Mouse (Mus musculus) right cerebral cortex, postnatal 14 days (tissue): ENCODE results near the gene Zfp462.

Experiments used
- DNase-seq: peaks from one replicate; pipeline ENCODE4 v3.0.0; 2022

Gene Zfp462

DNA sequence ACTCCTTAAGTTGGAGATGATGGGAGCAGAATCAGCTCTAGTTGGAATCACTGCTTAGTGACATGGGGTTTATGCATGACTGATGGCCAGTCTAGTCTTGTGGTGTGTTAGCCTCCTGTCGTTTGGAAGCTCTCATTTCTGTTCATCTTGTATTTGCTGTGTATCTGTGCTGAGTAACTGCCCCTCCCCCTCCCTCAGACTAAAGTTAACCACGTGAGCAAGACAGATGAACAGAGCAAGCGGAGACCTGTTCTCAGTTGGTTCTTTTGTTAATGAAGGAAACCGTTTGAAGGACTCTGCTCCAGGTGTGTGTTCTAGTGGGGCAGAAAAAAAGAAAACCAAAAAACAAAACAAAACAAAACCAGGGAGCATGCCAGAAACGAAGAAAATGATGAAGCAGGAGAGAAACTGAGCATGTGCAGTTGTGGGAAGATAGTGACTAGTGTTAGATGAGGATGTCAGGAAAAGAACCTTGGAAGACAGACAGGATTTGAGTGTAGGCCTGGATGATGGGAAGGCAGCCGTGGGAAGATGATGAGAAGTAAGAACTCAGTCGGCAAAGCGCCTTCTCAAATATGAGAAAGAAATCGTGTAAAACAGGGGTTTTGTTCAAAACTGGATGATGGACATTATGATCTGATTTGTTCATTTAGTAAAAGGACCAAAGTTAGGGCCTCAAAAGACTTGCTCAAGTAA lies 53.4 kb downstream of the Zfp462 start:
- DNase-seq: no peak

DNA sequence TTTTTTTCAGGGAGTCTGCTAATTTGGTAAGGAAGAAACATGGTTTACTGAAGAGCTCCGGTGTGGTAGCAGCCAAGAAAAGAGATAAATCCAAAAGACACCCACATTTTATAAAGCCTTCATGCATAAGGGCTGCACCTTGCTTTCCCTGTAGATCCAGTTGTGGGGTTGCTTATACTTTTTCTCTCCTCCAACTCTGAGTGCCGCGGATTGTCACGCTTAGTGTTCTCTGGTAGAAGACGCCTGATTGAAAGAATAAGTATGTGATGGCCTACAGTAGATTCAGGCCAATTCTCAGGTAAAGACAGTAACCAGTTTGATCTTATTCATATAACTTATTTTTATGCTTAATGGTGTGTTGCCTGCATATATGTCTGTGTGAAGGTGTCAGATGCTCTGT lies 54.7 kb downstream of the Zfp462 start:
- no peak for DNase-seq

DNA sequence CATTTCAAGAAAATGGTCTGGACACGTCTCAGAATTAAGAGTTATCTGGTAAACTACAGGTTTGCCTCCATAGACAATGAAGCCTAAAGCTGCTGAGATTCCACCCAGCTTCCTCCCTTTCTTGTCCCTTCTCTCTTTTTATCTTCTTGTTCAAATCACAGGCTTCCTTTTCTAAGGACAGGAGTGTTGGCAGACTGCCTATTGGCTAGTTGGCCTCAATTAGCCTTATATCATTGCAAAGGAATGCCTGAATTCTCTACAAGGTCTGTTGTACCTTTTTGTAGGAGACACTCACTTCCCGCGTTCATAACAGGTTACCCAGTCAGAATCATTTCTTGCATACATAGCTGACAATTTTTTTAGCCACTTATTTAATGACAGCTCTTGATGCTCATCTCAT lies 56.5 kb downstream of the Zfp462 start:
- no peak for DNase-seq

DNA sequence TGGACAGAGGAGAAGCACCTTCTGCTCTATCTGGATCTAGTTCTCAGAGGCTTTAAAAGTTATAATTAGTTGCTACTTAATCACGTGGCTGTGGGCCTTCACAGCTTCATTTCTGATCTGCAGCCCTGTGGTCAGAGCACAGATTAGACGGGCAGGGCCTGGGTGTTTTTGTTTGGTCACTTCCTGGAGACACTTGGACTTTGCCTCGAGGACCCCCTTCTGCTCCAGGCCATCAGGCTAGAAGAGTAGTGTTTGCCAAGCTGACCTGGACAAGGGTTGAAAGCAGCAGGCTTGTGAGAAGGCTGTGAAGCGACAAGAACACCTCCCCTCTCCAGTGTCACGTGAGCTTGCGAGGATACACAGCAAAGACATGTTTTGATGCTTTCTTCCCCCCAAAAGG lies 58.3 kb downstream of the Zfp462 start:
- no peak for DNase-seq

DNA sequence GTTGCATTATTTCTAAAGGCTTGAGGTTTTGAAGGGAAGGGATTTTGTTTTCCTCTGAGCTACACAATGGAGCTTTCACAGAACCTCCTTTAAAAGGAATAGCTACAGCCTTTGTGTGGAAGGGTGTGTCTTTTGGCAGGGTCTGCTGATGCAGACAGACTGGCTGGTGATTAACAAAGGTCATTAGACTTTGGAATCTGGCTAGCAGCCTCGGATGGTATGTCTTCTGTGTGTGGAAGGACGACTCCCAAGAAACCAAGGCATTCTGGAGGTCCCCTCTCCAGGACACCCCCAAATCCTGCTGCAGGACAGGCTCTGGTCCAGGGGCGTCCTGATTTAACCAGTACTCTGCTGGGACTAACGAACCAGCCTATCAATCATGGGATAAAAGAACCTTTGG lies 60.2 kb downstream of the Zfp462 start:
- DNase-seq: no peak

DNA sequence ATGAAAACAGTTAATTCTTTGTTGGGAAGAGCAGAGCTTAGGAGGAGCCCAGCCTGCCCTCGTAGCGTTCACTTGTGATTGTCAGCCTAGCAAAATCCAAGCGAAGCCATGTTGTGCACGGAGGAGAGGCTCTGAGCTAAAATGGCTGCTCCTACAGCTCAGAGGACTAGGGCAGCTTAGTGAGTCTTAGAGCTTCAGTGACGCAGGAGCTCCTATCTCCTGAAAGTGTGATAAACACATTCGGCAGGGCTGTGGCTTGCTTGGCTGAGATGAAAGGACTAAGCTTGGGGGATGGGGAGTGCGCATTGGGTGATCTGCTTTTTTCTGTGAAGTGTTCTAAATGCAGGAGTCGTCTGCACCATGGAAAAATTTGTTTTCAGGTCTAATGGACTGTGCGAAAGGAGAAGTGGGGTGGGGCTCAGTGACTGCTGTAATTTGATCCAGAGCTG lies 60.7 kb downstream of the Zfp462 start:
- DNase-seq: peak; percentile 24

DNA sequence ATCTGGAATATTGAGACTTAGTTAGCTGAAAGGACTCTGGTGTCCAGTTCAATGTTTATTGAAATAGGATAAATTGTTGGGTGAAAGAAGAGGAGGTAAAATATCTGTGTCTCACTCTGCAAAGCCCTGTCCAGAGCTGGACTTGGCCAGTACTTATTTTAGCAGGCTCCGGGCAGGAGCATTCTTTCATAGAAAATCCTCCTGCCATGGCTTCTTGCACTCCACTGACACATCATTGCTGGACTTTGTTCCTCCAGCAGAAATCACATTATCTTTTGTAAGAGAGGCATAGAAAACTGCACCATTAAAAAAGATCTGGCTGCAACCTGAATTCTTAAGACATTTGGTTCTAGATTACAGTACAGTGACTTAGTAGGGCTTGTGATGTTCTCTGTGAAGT lies 61.2 kb downstream of the Zfp462 start:
- DNase-seq: no peak

DNA sequence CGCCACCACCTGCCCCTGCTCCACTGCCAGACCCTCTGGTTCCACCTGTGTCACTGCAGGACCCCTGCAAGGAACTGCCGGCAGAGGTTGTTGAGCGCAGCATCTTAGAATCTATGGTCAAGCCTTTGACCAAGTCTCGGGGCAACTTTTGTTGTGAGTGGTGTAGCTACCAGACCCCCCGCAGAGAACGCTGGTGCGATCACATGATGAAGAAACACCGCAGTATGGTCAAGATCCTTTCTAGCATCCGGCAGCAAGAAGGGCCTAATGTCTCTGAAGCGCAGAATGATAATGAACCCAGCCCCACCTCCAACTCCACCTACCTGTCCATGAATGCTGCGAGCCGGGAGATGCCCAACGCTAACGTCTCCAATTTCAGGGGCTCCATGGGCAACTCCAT lies 63.8 kb downstream of the Zfp462 start:
- no peak for DNase-seq

DNA sequence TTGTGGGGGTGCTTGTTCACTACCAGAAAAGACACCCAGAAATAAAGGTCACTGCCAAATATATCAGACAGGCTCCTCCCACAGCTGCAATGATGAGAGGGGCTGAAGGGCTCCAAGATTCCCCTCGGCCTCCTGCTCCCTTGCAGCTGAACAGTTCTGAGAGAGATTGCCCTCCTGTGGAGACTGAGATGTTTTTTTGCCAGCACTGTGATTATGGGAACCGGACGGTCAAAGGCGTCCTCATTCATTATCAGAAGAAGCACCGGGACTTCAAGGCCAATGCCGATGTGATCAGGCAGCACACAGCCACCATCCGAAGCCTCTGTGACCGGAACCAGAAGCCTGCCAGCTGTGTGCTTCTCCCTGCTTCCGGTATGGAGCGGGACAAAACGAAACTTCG lies 66.5 kb downstream of the Zfp462 start:
- no peak for DNase-seq

DNA sequence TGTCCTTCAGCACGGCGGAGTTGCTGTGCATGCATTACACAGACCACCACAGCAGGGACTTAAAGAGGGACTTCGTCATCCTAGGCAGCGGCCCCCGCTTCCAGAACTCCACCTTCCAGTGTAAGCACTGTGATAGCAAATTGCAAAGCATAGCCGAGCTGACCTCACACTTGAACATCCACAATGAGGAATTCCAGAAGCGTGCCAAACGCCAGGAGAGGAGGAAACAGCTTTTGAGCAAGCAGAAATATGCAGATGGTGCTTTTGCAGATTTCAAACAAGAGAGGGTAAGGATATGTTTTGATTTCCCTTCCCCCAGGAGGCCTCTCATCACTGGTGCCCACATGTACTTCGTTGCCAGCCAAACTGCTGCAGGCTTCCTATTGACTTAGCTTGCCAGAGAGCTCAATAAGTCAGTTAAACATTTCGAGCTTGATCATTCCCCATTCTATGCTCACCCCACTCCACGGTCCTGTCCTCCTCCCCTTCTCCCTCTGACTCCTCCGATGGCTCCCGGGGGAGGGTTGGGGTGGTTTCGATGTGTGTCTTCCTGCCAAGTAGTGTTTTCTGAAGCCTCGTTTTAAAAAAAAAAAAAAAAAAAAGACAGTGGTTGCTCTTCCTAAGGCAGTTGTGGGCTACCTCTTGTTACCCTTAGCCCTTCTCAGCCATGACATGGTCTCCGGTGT lies 68.9 kb downstream of the Zfp462 start:
- peak; percentile 36 for DNase-seq

DNA sequence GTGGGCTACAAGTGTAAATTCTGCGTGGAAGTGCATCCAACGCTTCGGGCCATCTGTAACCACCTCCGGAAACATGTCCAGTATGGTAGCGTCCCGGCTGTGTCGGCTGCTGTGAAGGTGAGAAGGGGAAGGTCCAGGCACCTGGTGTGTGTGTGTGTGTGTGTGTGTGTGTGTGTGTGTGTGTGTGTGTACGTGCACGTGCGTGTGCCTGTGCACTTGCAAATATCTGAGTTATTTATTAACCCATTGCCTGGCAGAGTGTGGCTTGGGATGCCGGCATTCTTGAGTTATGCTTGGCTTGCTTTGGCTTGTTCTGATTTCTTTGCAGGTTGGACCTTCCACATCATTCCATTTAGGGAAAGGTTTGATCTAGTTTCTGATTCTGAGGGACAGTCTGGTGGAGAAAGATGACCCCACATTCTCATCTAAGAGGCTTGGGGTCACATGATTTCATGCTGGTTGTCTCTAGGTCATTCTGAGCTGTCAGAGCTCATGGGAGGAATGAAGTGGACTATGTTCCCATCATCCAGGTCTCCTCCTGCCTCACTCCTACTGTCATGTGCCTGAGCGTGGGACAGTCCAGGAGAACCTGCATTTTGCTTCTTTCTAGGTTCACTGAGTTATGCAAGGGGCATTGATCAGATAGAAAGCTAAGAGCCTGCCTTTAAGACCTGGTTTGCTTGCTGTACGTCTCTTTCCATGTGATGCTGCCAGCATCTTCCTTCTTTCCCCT lies 70.0 kb downstream of the Zfp462 start:
- DNase-seq: no peak

DNA sequence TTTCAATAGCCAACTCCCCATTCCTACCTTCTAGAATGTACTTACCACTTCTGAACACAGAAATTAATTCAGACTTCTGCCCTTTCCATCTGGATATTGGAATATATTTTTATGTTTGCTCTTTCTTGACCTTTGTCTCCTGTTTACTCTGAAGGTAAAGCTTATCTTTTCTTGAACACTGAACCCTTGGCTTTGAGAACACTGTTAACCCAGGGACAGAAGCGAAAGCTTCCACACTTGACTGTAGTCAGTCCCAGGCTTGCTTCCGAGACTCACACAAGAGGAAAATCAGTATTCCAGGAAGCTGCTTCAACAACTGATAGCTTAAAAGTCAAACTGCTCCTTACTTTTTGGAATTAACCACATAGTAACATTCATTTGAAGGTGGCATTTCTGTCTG lies 70.7 kb downstream of the Zfp462 start:
- DNase-seq: no peak

DNA sequence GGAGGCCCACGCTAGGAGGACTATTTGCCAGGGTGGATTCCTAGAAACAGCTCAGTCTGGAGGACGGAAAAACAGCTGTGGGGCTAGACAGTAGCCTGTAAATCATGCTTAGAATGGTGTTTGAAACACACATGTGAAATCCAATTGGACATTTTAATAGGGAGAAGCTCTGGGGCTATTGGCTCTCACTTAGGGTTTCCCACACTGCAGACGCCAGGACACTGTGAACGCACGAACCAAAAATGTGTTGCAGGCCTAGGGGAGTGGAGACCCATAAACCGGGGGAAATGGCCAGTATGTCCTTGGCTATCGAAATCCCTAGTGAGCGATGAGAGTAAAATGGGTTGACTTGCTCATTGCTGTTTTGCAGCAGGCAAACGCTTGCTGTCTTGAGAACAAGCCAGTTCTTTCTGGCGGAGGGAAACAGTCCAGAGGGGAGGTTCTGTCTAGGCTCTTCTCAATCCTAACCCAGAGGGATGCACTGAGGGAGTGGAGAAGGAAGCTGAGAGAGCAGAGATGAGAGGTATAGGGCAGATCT lies 81.3 kb downstream of the Zfp462 start:
- no peak for DNase-seq

DNA sequence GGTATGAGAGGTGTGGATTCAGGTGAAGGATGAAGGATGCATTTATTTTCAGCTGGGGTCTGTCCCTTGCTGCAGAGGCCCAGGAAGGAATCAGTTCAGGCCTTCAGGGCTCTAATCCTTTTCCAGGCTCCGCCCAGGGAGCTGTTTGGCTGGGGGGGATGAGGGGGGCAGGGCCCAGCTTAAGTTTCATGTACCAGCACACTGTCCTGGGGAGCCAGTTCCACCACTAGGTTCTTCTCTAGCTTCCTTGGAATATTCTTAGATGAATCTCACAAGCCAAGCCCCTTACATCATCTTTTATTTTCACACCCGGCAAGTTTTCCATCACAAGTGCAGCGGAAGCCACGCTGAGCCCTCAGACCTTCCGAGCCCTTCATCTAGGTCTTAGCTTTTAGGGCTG lies 85.6 kb downstream of the Zfp462 start:
- DNase-seq: no peak

DNA sequence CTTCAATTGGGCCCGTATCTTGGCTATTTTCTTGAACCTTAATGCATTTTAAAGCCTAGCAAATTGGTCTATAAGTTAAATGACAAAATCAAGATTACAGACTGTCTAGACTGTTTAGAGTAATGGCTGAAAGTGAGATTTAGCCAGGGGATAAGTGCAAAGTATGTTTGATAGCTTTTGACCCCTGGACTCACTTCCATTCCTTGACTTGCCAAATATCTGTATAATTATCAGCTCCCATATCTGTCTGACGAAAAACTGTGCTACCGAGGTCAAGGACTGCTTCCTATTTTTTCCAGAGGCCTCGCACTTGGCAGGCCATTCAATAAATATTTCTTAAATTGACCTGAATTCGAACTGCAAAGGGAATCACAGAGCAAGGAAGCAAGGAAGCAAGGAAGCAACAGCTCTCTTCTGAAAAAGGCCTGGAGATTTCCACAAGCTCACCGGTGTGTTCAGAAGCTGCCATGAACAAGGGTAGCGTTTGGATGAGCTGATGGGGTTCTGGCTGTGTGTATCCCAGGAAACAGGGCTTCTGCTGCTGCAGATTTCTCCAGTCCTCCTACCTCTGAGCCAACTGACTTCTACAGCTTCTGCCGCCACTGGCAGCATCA lies 87.6 kb downstream of the Zfp462 start:
- DNase-seq: no peak

DNA sequence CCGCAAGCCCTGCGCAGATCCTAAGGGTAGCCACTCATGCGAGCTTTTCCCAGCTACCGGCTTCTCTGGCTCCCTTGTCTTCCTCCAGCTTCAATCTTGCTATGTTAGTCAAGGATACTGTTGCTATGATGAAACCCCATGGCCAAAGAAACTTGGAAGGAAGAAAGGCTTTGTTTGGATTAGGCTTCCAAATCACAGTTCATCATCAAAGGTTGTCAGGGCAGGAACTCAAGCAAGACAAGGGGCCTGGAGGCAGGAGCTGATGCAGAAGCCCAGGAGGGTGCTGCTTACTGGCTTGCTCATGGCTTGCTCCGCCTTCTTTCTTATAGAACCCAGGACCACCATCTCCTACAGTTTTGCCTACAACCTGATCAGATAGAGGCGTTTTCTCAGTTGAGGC lies 88.6 kb downstream of the Zfp462 start:
- no peak for DNase-seq

DNA sequence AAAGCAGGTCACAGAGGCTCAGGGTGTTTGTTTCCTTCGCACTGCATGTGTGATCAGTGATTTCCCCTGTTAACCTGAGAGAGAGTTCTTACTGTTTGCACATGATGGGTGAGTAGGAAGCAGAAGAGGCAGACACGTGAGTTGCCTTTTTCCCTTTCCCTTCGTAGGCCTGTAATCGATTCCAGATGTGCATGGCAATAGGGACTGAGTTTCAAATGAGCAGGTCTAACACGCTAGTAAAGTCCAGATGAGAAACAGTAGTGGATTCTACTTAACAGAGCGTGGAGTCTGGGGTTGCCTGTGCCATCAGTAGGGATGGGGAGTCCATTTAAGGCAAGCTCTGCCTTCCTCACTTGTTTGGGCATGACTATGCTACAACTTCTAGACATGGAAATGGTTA lies 93.3 kb downstream of the Zfp462 start:
- DNase-seq: no peak

DNA sequence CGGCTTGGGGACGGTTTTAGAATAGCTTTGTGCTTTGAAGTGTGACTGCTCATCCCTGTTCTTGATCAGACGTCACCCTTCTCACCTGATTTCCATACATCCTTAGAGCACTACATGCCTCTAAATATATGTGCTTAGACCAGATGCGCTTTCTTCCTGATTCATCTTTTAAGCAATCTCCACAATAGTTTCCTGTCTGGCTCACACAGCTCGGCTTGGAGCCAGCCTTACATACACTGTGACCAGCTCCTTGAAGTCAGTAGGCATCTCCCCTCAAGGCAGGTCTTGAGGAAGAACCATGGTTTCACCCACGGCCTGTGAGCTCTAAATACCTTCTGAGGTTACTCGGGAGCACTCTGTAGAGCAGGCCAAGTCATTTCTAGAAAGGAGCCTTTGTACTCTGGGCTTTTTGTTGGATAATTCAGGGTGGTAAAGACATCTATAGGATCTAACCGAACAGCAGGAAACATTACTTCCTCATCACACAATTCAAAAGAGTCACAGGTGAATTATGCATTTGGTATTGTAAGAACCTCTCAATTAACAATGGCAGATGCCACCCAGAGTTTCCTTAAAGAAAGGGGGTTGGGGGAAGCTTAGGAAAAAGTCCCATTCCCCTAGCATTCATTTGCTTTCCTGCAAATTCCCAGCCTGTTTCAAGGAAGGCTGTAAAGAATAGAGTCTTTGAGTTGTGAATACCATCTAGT lies 95.6 kb downstream of the Zfp462 start:
- peak; percentile 26 for DNase-seq

DNA sequence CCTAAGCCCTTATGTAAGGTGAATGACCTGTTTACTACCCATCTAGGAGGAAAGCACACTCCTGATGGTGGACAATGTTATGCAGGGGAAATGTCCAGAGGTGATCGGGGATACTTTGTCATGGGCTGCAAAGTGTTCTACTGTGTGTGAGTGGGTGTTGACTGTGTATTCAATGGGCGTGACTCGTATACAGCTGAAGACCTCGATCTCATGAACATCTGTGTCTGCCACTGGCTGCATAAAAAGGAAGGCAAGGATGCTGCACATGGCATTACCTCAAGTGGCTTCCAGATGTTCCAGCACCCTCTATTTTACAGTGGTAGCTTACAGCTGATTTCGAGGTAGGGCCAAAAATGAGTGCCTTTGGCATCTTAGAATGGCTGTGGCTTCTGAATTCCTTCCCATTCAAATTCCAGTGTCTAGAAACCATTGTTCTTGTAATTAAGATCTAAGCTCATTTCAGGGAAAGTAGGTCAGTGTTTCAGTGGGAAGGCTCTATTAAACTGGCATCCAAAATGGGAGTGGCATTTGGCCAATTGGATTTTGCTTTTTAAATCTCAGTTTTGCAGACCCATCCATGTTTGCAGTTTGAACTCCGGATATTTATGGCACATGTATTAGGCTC lies 96.4 kb downstream of the Zfp462 start:
- no peak for DNase-seq

DNA sequence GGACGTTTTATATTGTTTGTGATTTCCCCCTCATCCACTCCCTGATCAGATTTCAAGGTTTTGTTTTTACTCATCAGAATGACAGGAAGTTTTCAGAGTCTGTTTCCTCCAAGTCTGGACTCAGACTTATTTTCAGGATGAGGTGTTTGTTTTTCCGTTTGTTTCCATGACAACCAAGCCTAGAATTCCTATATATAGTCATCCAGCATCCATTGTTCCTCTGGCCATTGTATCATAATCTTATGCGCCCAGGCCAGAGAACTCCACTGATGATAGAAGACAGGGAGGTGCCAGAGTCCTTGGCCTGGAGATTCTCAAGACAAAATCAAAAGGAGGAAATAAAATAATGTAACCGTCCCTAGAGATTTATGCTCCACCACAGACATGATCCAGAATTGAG lies 97.7 kb downstream of the Zfp462 start:
- DNase-seq: no peak

DNA sequence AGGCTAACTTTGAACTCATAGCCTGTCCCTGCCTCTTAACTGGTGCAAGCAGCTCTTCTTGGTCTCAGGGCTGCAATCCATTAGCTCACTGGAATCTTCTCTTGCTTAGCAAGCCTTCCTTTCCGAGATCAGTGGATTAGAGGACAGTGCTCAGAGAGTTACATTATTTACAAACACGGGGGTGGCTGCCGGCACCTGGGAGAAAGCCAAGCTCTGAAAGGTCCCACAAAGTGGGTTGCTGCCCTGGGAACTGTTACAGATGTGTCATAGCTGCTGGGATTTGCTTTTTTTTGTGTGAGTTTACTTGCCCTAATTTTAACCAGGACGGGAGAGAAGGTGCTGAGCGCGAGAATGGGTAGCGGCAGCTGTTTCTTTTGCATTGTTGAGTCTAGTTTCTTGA lies 102.4 kb downstream of the Zfp462 start:
- no peak for DNase-seq

DNA sequence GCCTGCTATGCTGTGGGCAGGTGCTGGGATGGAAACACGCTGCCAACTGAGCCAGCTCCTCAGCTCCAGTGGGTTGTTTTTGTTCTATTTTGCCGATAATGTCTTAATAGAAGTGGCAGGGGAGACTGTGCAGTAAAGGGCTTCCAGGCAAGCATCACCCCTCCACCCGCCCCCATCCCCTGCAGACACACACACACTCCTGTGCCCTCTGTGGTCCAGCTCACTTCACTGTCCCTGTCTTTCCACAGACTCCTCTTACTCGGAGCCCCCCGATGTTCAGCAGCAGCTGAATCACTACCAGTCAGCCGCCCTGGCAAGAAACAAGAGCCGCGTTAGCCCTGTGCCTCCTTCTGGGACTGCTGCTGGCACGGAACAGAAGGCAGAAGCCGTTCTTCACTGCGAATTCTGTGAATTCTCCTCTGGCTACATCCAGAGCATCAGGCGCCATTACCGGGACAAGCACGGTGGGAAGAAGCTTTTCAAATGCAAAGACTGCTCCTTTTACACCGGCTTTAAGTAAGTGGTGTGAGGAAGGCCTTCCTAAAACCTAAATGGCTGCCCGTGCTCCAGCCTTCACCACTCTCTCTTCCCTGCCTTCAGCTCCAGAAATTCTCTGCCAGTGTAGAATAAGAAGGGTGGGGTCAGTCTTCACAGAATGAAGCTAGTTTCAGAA lies 105.2 kb downstream of the Zfp462 start:
- DNase-seq: no peak
